Mouse (Mus musculus) heart, postnatal 10 days (tissue): Measurements from ENCODE around the gene Gcgr. TPM values are rescaled to one million over a fixed set of nuclear protein-coding genes. Genes with fewer than 3 reads are reported as not detected.
"Not testable (repeated sequence)": the region's sequence is repeated elsewhere in the genome, so short reads cannot be mapped to it uniquely, and the experiment has no call there.

Source experiments
- DNase-seq, 2 experiments: peaks; one replicate each; pipeline ENCODE4 v3.0.0; 2021
- intact Hi-C: fragments of 180-260 bp; cut with DNase I; formaldehyde crosslinking; loops from one replicate; pipeline ENCODE4 v1.15.1; 2025
- total RNA-seq, 2 experiments: library from RNA; stranded (reverse); gene quantifications; 2 replicates each; pipeline ENCODE4 v1.2.3; 2021

The Gcgr gene
- total RNA-seq, 2 experiments from 2014 or later = 2.4 to 3.1 TPM

- DNase-seq = no peak
- intact Hi-C loops = loop anchor here (2.0 kb wide), 1 partner anchor 33 kb away; no protein-coding TSS in a partner anchor
Observed at GRCm38 (mm10) chr11:120580190-120580589, 49.7 kb downstream of the Gcgr start.

GRCm38 (mm10) chr11:120580871-120581331 is 50.4 kb downstream of the Gcgr start:
- peak; percentile 52 to 61 for DNase-seq
- intact Hi-C loops = loop anchor here (2.0 kb wide), 1 partner anchor 32 kb away; no protein-coding TSS in a partner anchor

GRCm38 (mm10) chr11:120581490-120582267 is 51.2 kb downstream of the Gcgr start, which contains the start of gene Arhgdia:
Gene Arhgdia, minus strand, starts transcription at chr11:120581624.
- intact Hi-C loops = loop anchor here (2.0 kb wide), 2 partner anchors 17 to 31 kb away; partner anchors contain the start of genes Alyref and Anapc11
- peak; percentile 93 for DNase-seq

- peak; percentile 38 to 58 for DNase-seq
- intact Hi-C loops = loop anchor here (2.0 kb wide), 1 partner anchor 16 kb away; the partner anchor contains the start of genes Alyref and Anapc11
Observed at GRCm38 (mm10) chr11:120582268-120582981, 51.9 kb downstream of the Gcgr start.

- intact Hi-C loops = loop anchor here (2.0 kb wide), 1 partner anchor 16 kb away; the partner anchor contains the start of genes Alyref and Anapc11
- DNase-seq = not testable (repeated sequence)
Observed at GRCm38 (mm10) chr11:120582982-120583293, 52.4 kb downstream of the Gcgr start.

GRCm38 (mm10) chr11:120583937-120584336 is 53.4 kb downstream of the Gcgr start:
- intact Hi-C loops = loop anchor here (2.0 kb wide), 1 partner anchor 15 kb away; the partner anchor contains the start of genes Alyref and Anapc11
- no peak for DNase-seq

- no peak for DNase-seq
- intact Hi-C loops = no loop called here
Observed at GRCm38 (mm10) chr11:120588531-120588930, 58.0 kb downstream of the Gcgr start.

Other genes starting within 250 kb of the Gcgr start
- gene Actg1, start 182.2 kb upstream of the Gcgr start, total RNA-seq = 100 to 1,000 TPM; 691 to 703 TPM
- gene Fscn2, start 169.2 kb upstream of the Gcgr start, total RNA-seq = not detected
- 10 to 100 TPM; 21.3 to 24.3 TPM for gene Faap100, start 151.9 kb upstream of the Gcgr start, total RNA-seq
- gene Nploc4, start 93.0 kb upstream of the Gcgr start, total RNA-seq = 10 to 100 TPM; 53.9 to 59.6 TPM
- gene Tspan10, start 88.1 kb upstream of the Gcgr start, total RNA-seq = 1 to 10 TPM in 1 of 2 experiments, under 1 TPM in 1; 0.24 to 2.3 TPM
- under 1 TPM in 1 of 2 experiments, not detected in 1; 0.32 TPM for gene Pde6g, start 77.2 kb upstream of the Gcgr start, total RNA-seq
- 10 to 100 TPM; 33.5 to 35.2 TPM for gene Oxld1, start 72.6 kb upstream of the Gcgr start, total RNA-seq
- 1 to 10 TPM; 6.4 to 7.9 TPM for gene Ccdc137, start 72.6 kb upstream of the Gcgr start, total RNA-seq
- 10 to 100 TPM; 13.6 to 16.5 TPM for gene Arl16, start 63.1 kb upstream of the Gcgr start, total RNA-seq
- gene Mrpl12, start 46.1 kb upstream of the Gcgr start, total RNA-seq = 100 to 1,000 TPM; 227 to 233 TPM
- gene Slc25a10, start 38.9 kb upstream of the Gcgr start, total RNA-seq = 10 to 100 TPM; 24.8 to 25.0 TPM
- gene Mcrip1, start 19.0 kb downstream of the Gcgr start, total RNA-seq = 10 to 100 TPM; 70.5 to 72.7 TPM
- gene Ppp1r27, start 20.4 kb downstream of the Gcgr start, total RNA-seq = under 1 TPM in 1 of 2 experiments, not detected in 1; 0.60 TPM
- 100 to 1,000 TPM; 306 to 311 TPM for gene P4hb, start 42.6 kb downstream of the Gcgr start, total RNA-seq
- gene Arhgdia, start 50.9 kb downstream of the Gcgr start, total RNA-seq = 100 to 1,000 TPM; 236 to 257 TPM
- gene Alyref, start 67.7 kb downstream of the Gcgr start, total RNA-seq = 10 to 100 TPM; 86.1 to 88.3 TPM
- gene Anapc11, start 67.7 kb downstream of the Gcgr start, total RNA-seq = 100 to 1,000 TPM in 1 of 2 experiments, 10 to 100 TPM in 1; 95.1 to 105 TPM
- under 1 TPM; 0.55 to 0.98 TPM for gene Npb, start 77.8 kb downstream of the Gcgr start, total RNA-seq
- 10 to 100 TPM; 39.7 to 45.8 TPM for gene Pcyt2, start 87.2 kb downstream of the Gcgr start, total RNA-seq
- gene Sirt7, start 94.5 kb downstream of the Gcgr start, total RNA-seq = 10 to 100 TPM; 11.9 to 12.5 TPM
- 10 to 100 TPM; 24.2 to 27.0 TPM for gene Mafg, start 102.9 kb downstream of the Gcgr start, total RNA-seq
- gene Pycr1, start 113.1 kb downstream of the Gcgr start, total RNA-seq = 1 to 10 TPM; 4.8 to 5.5 TPM
- gene Myadml2, start 117.5 kb downstream of the Gcgr start, total RNA-seq = 10 to 100 TPM; 38.0 to 41.6 TPM
- under 1 TPM in 1 of 2 experiments, not detected in 1; 0.12 TPM for gene Notum, start 130.5 kb downstream of the Gcgr start, total RNA-seq
- 10 to 100 TPM; 52.8 to 53.0 TPM for gene Aspscr1, start 142.3 kb downstream of the Gcgr start, total RNA-seq
- 10 to 100 TPM; 38.1 to 40.6 TPM for gene Cenpx, start 183.0 kb downstream of the Gcgr start, total RNA-seq
- 10 to 100 TPM in 1 of 2 experiments, 1 to 10 TPM in 1; 9.7 to 10.1 TPM for gene Lrrc45, start 183.2 kb downstream of the Gcgr start, total RNA-seq
- gene Rac3, start 190.8 kb downstream of the Gcgr start, total RNA-seq = 1 to 10 TPM; 1.4 to 1.7 TPM
- gene Dcxr, start 196.6 kb downstream of the Gcgr start, total RNA-seq = 1 to 10 TPM; 3.2 to 4.1 TPM
- gene Cbr2, start 201.4 kb downstream of the Gcgr start, total RNA-seq = 10 to 100 TPM in 1 of 2 experiments, 1 to 10 TPM in 1; 8.3 to 14.4 TPM
- gene Hmga1b, start 232.1 kb downstream of the Gcgr start, total RNA-seq = 10 to 100 TPM; 20.1 to 21.0 TPM